Mouse (Mus musculus) forebrain, embryonic 14.5 days (tissue): ENCODE data around the gene 3110082I17Rik. TPM values are rescaled to one million over a fixed set of nuclear protein-coding genes. Genes with fewer than 3 reads are reported as not detected.

Experiments
- ATAC-seq: fragments of 200-750 bp; cut with Nextera tagmentation; 2 replicates; pipeline ENCODE4 v1.8.0; 2017; ENCODE audit warnings: mild to moderate bottlenecking, moderate library complexity
- DNase-seq: peaks from one replicate; pipeline ENCODE4 v3.0.0-alpha.2; 2015; ENCODE audit warnings: low spot score
- H3K27ac ChIP-seq: fragments of 300-500 bp; sonication (generic); 2 replicates; pipeline ENCODE4 v1.5.1; 2014; ENCODE audit warnings: low read depth, mild to moderate bottlenecking, control low read depth, low read length, moderate library complexity
- H3K27me3 ChIP-seq: fragments of 300-500 bp; sonication (generic); replicated peaks from 2 replicates; pipeline ENCODE4 v1.6.1; 2014; ENCODE audit warnings: low read length, control low read depth, mixed read lengths; ENCODE audit not compliant: control insufficient read depth, insufficient read depth
- H3K36me3 ChIP-seq: fragments of 300-500 bp; sonication (generic); 2 replicates; pipeline ENCODE4 v1.6.1; 2014; ENCODE audit warnings: low read length, control low read depth; ENCODE audit not compliant: control insufficient read depth, insufficient read depth
- H3K4me1 ChIP-seq: fragments of 300-500 bp; sonication (generic); 2 replicates; pipeline ENCODE4 v1.6.1; 2014; ENCODE audit warnings: antibody characterized with exemption, low read length, control low read depth; ENCODE audit not compliant: control insufficient read depth, insufficient read depth
- H3K4me2 ChIP-seq: fragments of 300-500 bp; sonication (generic); 2 replicates; pipeline ENCODE4 v1.6.1; 2014; ENCODE audit warnings: mild to moderate bottlenecking, control low read depth, low read length
- H3K4me3 ChIP-seq: fragments of 300-500 bp; sonication (generic); 2 replicates; pipeline ENCODE4 v1.5.1; 2014; ENCODE audit warnings: low read depth, low read length, control low read depth
- H3K9ac ChIP-seq: fragments of 300-500 bp; sonication (generic); 2 replicates; pipeline ENCODE4 v1.6.1; 2014; ENCODE audit warnings: mild to moderate bottlenecking, low read length, control low read depth, moderate library complexity
- H3K9me3 ChIP-seq: fragments of 300-500 bp; sonication (generic); replicated peaks from 2 replicates; pipeline ENCODE4 v1.6.1; 2016; ENCODE audit warnings: low read length, control low read depth, mixed read lengths; ENCODE audit not compliant: control insufficient read depth
- WGBS: fragments of 180-500 bp; shearing (Covaris S2); extraction: QIAGEN DNeasy Blood & Tissue Kit; methylation state at CpG from one replicate; pipeline ENCODE4 v1.1.7; 2014; 5-methylcytosine and 5-hydroxymethylcytosine counted together
- polyA plus RNA-seq: library from polyadenylated mRNA; unstranded; fragments of >200 nt; fragmentation: Nextera tagmentation; extraction: Ambion mirVana; gene quantifications from 2 replicates; pipeline ENCODE4 v1.2.1, GENCODE M21; 2014

Gene 3110082I17Rik
- polyA plus RNA-seq, 1 experiment from 2014 or later = 14.9 TPM

GRCm38 (mm10) chr5:139326986-139327633, 133.2 kb downstream of the 3110082I17Rik start:
- no peaks in the 10 kb centered on the region for H3K9me3 ChIP-seq
- 76% methylated on average over 7 of the region's 7 CpGs for WGBS

GRCm38 (mm10) chr5:139326111-139326696, 134.1 kb downstream of the 3110082I17Rik start:
- Histone ChIP-seq H3K4me1 (no peaks in the 10 kb centered on the region), H3K9ac (no peak overlapping the region), H3K27me3 (peaks cover 24% of the 10 kb centered on the region), H3K9me3 (no peaks in the 10 kb centered on the region), H3K4me2 (no peak overlapping the region), H3K36me3 (no peaks in the 10 kb centered on the region), H3K27ac (no peak overlapping the region), H3K4me3 (no peak overlapping the region)
- ATAC-seq = no peak
- WGBS = 60% methylated on average over 13 of the region's 13 CpGs
- no peak for DNase-seq

More at GRCm38 (mm10) chr5:139326986-139327633, 133.2 kb downstream of the 3110082I17Rik start:
- Histone ChIP-seq H3K36me3 (no peaks in the 10 kb centered on the region), H3K4me2 (no peak overlapping the region), H3K9ac (no peak overlapping the region), H3K4me1 (no peaks in the 10 kb centered on the region), H3K27me3 (peaks cover 24% of the 10 kb centered on the region), H3K4me3 (no peak overlapping the region), H3K27ac (no peak overlapping the region)
- ATAC-seq (no peak), DNase-seq (no peak)

- ATAC-seq (peak; percentile 92), DNase-seq (peak; percentile 54)
- no peaks in the 10 kb centered on the region for H3K36me3 ChIP-seq
- H3K4me1 ChIP-seq = no peaks in the 10 kb centered on the region
- H3K9ac ChIP-seq = peak within 1 kb of the TSS; percentile 72
- 3% methylated on average over 44 of the region's 61 CpGs for WGBS
- H3K27me3 ChIP-seq = peaks cover 24% of the 10 kb centered on the region
- peak within 1 kb of the TSS; percentile 53 for H3K4me3 ChIP-seq
- peak within 1 kb of the TSS; percentile 91 for H3K4me2 ChIP-seq
- H3K27ac ChIP-seq = peak within 1 kb of the TSS; percentile 33; the same call in 1 of the 2 replicates
- no peaks in the 10 kb centered on the region for H3K9me3 ChIP-seq
These were observed 134.8 kb downstream of the 3110082I17Rik start, which contains the start of gene Adap1 for GRCm38 (mm10) chr5:139325395-139325966. Gene Adap1, minus strand, starts transcription at chr5:139325622.

- Histone ChIP-seq H3K4me2 (peak overlapping the region; percentile 91), H3K4me3 (peak overlapping the region; percentile 53), H3K9me3 (no peaks in the 10 kb centered on the region), H3K9ac (peak overlapping the region; percentile 72), H3K4me1 (no peaks in the 10 kb centered on the region), H3K27me3 (peaks cover 24% of the 10 kb centered on the region), H3K27ac (peak overlapping the region; percentile 33; the same call in 1 of the 2 replicates), H3K36me3 (no peaks in the 10 kb centered on the region)
- DNase-seq (peak; percentile 20), ATAC-seq (peak; percentile 18)
- 2% methylated on average over 53 of the region's 62 CpGs for WGBS
These were observed 135.5 kb downstream of the 3110082I17Rik start for GRCm38 (mm10) chr5:139324691-139325394.

- no peak overlapping the region for H3K9ac ChIP-seq
- H3K4me2 ChIP-seq = peak overlapping the region; percentile 91
- DNase-seq = no peak
- no peak for ATAC-seq
- H3K27ac ChIP-seq = no peak overlapping the region
- H3K36me3 ChIP-seq = no peaks in the 10 kb centered on the region
- H3K9me3 ChIP-seq = no peaks in the 10 kb centered on the region
- H3K4me3 ChIP-seq = no peak overlapping the region
- H3K27me3 ChIP-seq = peaks cover 24% of the 10 kb centered on the region
- H3K4me1 ChIP-seq = no peaks in the 10 kb centered on the region
- WGBS = 50% methylated on average over 5 of the region's 5 CpGs
These were observed 136.3 kb downstream of the 3110082I17Rik start for GRCm38 (mm10) chr5:139324045-139324491.

GRCm38 (mm10) chr5:139323260-139323924, 136.9 kb downstream of the 3110082I17Rik start:
- Histone ChIP-seq H3K27ac (no peak overlapping the region), H3K4me1 (no peaks in the 10 kb centered on the region), H3K4me2 (no peak overlapping the region), H3K9me3 (no peaks in the 10 kb centered on the region), H3K4me3 (no peak overlapping the region), H3K27me3 (peaks cover 24% of the 10 kb centered on the region), H3K9ac (no peak overlapping the region), H3K36me3 (no peaks in the 10 kb centered on the region)
- ATAC-seq (no peak), DNase-seq (no peak)
- 77% methylated on average over 9 of the region's 9 CpGs for WGBS

- H3K27me3 ChIP-seq = peaks cover 22% of the 10 kb centered on the region
- H3K9ac ChIP-seq = no peak overlapping the region
- H3K9me3 ChIP-seq = no peaks in the 10 kb centered on the region
- ATAC-seq (no peak), DNase-seq (no peak)
- 81% methylated on average over 6 of the region's 6 CpGs for WGBS
- no peaks in the 10 kb centered on the region for H3K4me1 ChIP-seq
- no peak overlapping the region for H3K4me2 ChIP-seq
- H3K36me3 ChIP-seq = no peaks in the 10 kb centered on the region
- H3K27ac ChIP-seq = no peak overlapping the region
- H3K4me3 ChIP-seq = no peak overlapping the region
These were observed 139.0 kb downstream of the 3110082I17Rik start for GRCm38 (mm10) chr5:139321331-139321730.

- 84% methylated on average over 7 of the region's 7 CpGs for WGBS
- no peaks in the 10 kb centered on the region for H3K4me1 ChIP-seq
- DNase-seq = no peak
- no peaks in the 10 kb centered on the region for H3K9me3 ChIP-seq
- no peaks in the 10 kb centered on the region for H3K36me3 ChIP-seq
- no peak overlapping the region for H3K4me2 ChIP-seq
- no peak overlapping the region for H3K9ac ChIP-seq
- peaks cover 13% of the 10 kb centered on the region for H3K27me3 ChIP-seq
- no peak for ATAC-seq
- no peak overlapping the region for H3K4me3 ChIP-seq
- no peak overlapping the region for H3K27ac ChIP-seq
These were observed 139.9 kb downstream of the 3110082I17Rik start for GRCm38 (mm10) chr5:139320424-139320823.
